Mouse (Mus musculus): ENCODE results near the gene Egln2. TPM values are rescaled to one million over a fixed set of nuclear protein-coding genes. Genes with fewer than 3 reads are reported as not detected.

The Egln2 gene
- total RNA-seq (2023), result 91.9 TPM

DNA sequence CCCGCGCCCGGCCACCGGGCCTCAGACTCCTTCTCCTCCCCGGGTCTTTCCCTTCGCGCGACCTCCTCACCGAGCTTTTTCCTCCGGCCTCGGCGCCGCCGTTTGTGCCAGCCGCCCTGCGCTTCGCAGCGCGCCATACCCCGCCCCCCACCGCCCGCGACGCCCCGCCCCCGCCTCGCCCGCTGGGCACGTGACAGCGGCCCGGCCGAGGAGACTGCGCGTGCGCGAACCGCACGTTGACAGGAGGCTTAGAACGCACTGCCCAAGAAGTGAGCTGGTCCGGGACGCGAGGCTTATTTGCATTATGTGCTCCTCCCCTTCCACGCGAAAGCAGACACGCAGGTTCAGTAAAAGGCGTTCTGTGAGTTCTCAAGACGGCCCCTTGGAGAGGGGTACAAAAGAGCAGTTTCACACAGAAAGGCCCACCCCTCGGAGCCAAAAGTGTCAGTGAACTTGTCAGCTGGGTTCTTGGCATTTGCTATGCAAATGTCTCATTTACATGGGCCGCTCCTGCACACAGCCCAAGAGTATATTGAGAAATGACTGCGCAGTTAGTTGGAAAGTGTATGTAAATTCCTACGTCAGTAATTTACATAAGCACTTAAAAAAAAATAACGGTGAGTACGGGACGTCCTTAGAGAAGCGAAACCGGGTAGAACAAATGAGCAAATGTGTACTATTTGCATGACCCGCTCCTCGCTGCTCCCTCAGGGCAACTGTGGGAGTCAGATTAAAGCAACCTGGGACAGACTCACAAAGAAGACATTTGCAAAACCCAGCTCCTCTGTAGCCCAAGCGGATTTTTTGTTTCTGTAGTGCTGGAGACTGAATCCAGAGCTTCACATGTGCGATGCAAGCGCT lies at the start of gene Egln2:
Gene Egln2 (minus strand): TSS at position 189 of the 861 bp plus-strand sequence.

DNA sequence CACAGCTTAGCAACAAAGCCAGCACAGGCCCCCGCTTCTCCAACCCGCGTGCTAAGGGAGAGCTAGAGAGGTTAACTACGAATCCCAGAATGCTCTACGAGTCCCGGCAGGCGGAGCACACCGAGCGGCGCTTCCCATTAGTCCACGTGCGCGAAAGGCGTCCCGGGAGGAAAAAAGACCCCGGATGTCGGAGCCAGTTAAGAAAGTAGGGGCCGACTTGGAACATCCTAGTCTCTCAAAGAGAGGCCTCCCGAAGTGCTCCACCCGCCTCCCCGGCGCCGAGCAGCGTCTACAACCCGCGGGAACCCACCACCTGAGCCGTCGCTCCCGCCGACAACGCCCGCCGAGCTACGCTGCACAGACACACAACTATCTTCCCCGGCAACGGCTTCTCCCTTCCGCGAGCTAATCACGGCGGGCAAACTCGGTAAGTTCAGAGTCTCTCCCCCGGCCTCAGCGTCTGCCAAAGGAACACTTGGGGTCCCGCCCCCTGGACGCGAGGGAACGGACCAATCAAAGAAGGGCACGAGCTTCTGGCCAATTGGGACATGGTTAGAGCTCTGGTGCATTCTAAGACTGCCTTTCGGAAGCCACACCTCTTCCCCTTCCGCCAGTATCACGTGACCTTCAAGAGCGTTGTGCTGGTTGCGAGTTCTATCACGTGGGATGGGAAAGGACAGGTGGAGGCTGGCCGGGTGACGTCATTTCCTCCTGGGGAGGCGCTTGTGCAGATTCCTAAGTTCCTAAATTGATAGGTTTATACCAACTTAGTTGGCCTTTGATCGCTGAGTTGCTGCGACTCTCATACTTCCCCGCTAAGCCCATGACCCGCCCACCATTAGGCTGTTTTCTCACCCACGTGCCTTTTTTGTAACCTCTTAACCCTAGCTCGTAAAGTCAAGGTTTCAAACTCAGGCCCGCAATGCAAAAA lies 29.3 kb upstream of the Egln2 start, which contains the start of the genes BC024978 and Snrpa:
Gene BC024978 (plus strand): TSS at position 101 of the 931 bp plus-strand sequence.
Gene Snrpa (minus strand): TSS at position 591 of the 931 bp plus-strand sequence.

DNA sequence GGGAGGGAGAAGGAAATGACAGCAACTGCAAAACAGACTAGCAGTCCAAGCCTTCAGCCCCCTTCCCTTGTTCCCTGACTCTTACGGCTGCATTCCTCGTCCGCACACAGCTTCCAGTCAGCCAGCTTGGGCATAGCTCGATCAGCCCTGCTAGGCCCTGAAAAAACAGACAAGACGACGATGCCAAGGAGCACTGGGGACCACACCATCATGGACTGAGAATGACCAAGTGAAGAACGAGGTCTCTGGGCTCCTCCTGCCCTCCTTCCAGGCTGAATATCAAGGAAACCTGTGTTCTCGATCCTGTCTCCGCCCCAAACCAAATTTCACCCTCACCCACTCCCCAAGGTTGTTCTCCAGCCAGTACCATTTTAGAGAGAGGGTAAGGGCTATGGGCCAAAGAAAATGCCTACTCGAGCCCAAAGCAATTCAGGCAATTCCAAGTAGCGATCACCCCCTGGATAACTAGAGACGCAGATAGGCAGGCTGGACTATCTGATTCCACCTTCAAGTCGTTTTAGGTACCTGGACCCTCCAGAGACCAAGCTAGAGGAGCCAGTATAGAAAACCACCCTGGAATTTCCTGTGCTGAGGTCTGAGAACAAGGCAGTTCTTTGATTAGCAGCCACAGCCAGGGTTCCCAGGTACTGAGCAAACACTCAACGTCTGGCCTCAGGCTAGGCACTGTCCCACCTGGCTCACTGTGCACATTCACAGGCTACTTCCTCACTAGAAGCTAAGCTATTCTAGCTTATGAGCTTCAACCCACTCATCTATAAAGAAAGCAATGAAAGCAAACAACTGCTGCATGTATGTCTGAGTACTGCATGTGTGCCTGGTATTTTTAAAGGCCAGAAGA lies 14.5 kb upstream of the Egln2 start, which contains the start of the genes Gm21983 and Mia:
Gene Gm21983 (minus strand): TSS at position 250 of the 859 bp plus-strand sequence.
Gene Mia (minus strand): TSS at position 321 of the 859 bp plus-strand sequence.

DNA sequence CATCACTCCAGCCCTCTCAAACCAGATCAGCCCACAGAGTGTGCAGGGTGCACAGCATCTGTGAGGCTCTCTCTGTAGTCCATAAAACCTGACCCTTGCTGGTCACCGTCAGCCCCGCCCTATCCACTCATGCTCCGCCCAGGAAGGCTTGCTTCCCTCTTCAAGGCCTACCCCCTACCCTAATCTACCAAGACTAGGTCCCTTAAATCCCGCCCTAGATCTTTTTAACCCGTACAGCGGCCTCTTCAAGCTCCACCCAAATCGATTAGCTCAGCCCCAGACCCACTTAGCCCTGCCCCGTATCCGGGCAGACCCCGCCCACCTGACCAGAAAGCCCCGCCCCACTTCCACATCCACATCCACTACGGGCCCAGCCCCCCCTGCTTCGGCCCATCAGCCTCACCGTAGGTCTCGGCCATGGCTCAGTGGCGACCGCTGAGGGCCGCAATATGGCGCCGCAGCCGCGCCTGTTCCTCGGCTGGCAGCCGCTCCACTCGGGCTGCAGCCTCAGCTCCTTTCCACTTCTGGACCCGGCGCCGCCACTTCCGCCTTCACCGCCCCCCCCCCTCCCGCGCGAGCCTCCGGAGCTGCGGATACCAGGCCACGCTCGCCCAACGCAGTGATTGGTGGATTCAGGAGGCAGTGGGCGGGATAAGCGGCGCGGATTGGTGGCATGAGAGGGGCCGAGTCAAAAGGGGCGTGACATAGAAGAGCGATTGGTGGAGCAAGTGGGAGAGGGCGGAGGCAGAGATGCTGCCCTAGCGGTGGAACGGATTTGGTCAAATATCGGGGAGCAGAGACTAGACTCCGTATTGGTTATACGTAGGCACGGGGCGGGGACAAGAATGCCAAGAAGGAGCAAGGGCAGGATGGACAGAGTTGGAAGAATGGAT lies 12.0 kb upstream of the Egln2 start, which contains the start of gene Rab4b:
Gene Rab4b (minus strand): TSS at position 573 of the 893 bp plus-strand sequence.

DNA sequence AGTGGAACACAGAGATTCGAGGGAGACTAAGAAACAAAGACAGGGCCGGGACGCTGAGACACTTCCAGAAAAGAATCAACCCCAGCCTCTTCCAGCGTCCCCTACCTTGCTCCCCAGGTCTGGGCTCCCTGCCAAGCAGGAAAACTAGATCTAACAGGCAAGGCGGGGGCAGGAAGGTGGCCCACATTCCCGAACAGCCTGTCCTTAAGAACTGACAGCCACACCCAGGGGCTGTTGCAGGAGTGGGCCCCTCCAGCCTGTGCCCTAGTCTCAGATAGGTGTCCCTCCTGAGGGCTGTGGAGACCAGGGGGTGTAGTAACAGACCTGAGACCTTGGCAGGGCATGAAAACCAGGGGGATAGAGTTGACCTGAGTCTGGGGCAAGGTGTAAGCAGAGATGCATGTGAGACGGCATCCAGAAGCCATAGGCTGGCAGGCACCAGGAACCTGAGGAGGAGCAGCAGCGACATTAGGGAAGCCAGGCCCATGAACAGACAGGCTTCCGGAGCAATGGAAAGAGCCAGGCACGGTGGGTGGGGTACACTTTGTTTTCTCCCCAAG lies 13.3 kb downstream of the Egln2 start, which contains the start of gene Cyp2t4:
Gene Cyp2t4 (plus strand): TSS at position 510 of the 560 bp plus-strand sequence.

DNA sequence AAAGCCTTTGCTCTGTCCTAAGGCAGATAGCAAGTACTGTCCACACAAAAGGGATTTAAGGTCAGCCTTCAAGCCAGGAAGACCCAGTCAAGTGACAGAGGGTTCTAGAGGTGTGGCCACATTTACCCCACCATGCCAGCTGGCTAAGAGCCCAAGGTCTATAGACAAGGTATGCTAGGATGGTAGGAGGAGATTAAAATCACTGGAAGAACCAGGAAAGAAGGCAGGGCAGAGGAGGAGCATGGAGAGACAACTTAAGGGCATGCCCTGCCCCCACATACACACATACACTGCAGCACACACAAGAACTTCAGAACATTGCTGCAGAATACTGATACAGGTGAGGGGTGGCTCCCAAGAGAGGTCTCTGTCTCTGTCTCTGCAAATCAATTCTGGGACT lies 46.9 kb downstream of the Egln2 start, which contains the start of gene Cyp2f2:
Gene Cyp2f2 (plus strand): TSS at position 234 of the 400 bp plus-strand sequence.

Other genes starting within 250 kb of the Egln2 start
- not detected for gene Cyp2a22, start 227.4 kb downstream of the Egln2 start, total RNA-seq (2023)
- not detected for gene Cyp2a12, start 137.7 kb downstream of the Egln2 start, total RNA-seq (2023)
- not detected for gene Cyp2f2, start 46.9 kb downstream of the Egln2 start, total RNA-seq (2023)
- gene Cyp2t4, start 13.1 kb downstream of the Egln2 start, total RNA-seq (2023), result not detected
- gene Rab4b, start 12.1 kb upstream of the Egln2 start, total RNA-seq (2023), result 101 TPM
- gene Gm21983, start 14.3 kb upstream of the Egln2 start, total RNA-seq (2023), result not detected
- gene Mia, start 14.4 kb upstream of the Egln2 start, total RNA-seq (2023), result 1.5 TPM
- 14.4 TPM for gene BC024978, start 29.0 kb upstream of the Egln2 start, total RNA-seq (2023)
- 70.7 TPM for gene Snrpa, start 29.5 kb upstream of the Egln2 start, total RNA-seq (2023)
- 15.0 TPM for gene Itpkc, start 61.9 kb upstream of the Egln2 start, total RNA-seq (2023)
- 18.0 TPM for gene Coq8b, start 66.2 kb upstream of the Egln2 start, total RNA-seq (2023)
- 2.4 TPM for gene Numbl, start 91.6 kb upstream of the Egln2 start, total RNA-seq (2023)
- gene Ltbp4, start 170.9 kb upstream of the Egln2 start, total RNA-seq (2023), result 8.7 TPM
- 70.0 TPM for gene Shkbp1, start 189.2 kb upstream of the Egln2 start, total RNA-seq (2023)
- 5.5 TPM for gene Gm20479, start 190.6 kb upstream of the Egln2 start, total RNA-seq (2023)

All from CD4-positive naive resting alpha-beta T cell, adult 57 days (primary cell).